Mouse (Mus musculus): ENCODE measurements around the gene Fmod.

DNA sequence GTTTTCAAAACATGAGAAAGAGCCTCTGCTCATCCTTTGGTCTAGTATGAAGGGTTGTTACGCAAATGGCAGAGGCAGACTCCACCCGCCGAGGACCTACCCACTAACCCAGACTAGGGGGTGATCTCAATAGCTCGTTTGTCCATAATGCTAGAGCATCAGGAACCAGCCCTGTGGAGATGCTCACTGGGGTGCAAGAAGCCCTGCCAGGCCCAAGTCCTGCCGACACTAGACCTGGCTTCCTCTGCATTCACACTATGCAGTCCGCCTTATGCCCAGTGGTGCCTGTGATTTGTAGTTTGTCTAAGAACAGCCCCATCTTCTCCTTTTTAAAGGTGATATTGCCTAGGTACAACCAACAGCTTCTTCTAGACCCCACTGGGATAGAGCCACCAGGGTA lies 10.4 kb downstream of the Fmod start:
- TF ChIP-seq CTCF (conservative IDR thresholded peaks at IDR 0.05 in 1 of 2, IDR thresholded peaks at IDR 0.05 in 1 of 2; ENCODE audit: low read depth in 2 of 2, low read length in 2 of 2) (no peak), ETS1 (conservative IDR thresholded peaks at IDR 0.05; ENCODE audit: low read depth, low read length) (no peak)
